ENCODE assay signal across 18 mouse cellular contexts in genomic region chr15:67795578-67795977, GRCm38 (mm10).
DNase-seq lines count a peak whose midpoint lies in the region; ATAC-seq and TF ChIP-seq lines count a peak whose summit lies in the region.
"Had no signal": no experiment of that assay in that cellular context is flagged by ENCODE, and none has a peak within 500 bp of the region (broad histone marks: within the 10 kb centered on the region; RNA-seq: fewer than 3 reads in every experiment).

No protein-coding gene starts in this region.

- WGBS in lung, embryonic 14.5 days, result 50% methylated on average over 2 of the region's 2 CpGs
- WGBS in lung, postnatal 0 days, result 54% methylated on average over 2 of the region's 2 CpGs

- H3K27me3 ChIP-seq in lung, embryonic 14.5 days (ENCODE audit: insufficient read depth, low read length), result no peaks in the 10 kb centered on the region
- H3K27me3 ChIP-seq in lung, postnatal 0 days (replicated peaks; ENCODE audit: insufficient read depth, low read length), result no peaks in the 10 kb centered on the region
- H3K27me3 ChIP-seq: CH12.LX had no signal

- H3K4me2 ChIP-seq in lung, embryonic 14.5 days, result no peak overlapping the region
- no peak overlapping the region for H3K4me2 ChIP-seq in lung, postnatal 0 days (replicated peaks; ENCODE audit: low read depth, low read length)

- ATAC-seq in lung, embryonic 14.5 days (ENCODE audit: insufficient read depth), result peak; percentile 62; the same call in 1 of the 2 replicates
- no peak for ATAC-seq in lung, postnatal 0 days
- ATAC-seq: activated CD4-positive, CD25-positive, alpha-beta regulatory T cell, adult 4 months; CD4-positive, CD25-positive, alpha-beta regulatory T cell, adult 4 months; Patski had no signal

- peak; percentile 70 for DNase-seq in lung, embryonic 14.5 days
- DNase-seq in lung, postnatal 0 days (ENCODE audit: low spot score), result no peak
- DNase-seq: adrenal gland, adult 2 months; adrenal gland, adult 8-10 months; adrenal gland, postnatal 10 days; adrenal gland, postnatal 14 days; adrenal gland, postnatal 25 days; adrenal gland, postnatal 36 days; B cell, adult 2 months; cerebellum, adult 11 months; cerebellum, adult 11-12 months; cerebellum, adult 18-20 months; cerebellum, adult 2 months had no signal

- TF ChIP-seq EP300 in lung, postnatal 0 days (IDR thresholded peaks at IDR 0.05), result no peak

- H3K9ac ChIP-seq in lung, embryonic 14.5 days, result no peak overlapping the region
- no peak overlapping the region for H3K9ac ChIP-seq in lung, postnatal 0 days (replicated peaks; ENCODE audit: low read depth)

- no peaks in the 10 kb centered on the region for H3K9me3 ChIP-seq in lung, embryonic 14.5 days (ENCODE audit: low read depth, low read length)
- no peaks in the 10 kb centered on the region for H3K9me3 ChIP-seq in lung, postnatal 0 days (ENCODE audit: low read length)
- H3K9me3 ChIP-seq: G1E had no signal

- no peaks in the 10 kb centered on the region for H3K4me1 ChIP-seq in lung, embryonic 14.5 days (ENCODE audit: insufficient read depth)
- no peaks in the 10 kb centered on the region for H3K4me1 ChIP-seq in lung, postnatal 0 days (ENCODE audit: insufficient read depth, low read depth, low read length)

- H3K4me3 ChIP-seq in lung, embryonic 14.5 days (ENCODE audit: low read depth, low read length), result no peak overlapping the region
- no peak overlapping the region for H3K4me3 ChIP-seq in lung, postnatal 0 days (ENCODE audit: low read depth, low read length)

- TF ChIP-seq CTCF in lung, embryonic 14.5 days (IDR thresholded peaks at IDR 0.05; ENCODE audit: low read depth), result no peak
- TF ChIP-seq CTCF in lung, postnatal 0 days (IDR thresholded peaks at IDR 0.05), result no peak

- H3K27ac ChIP-seq in lung, embryonic 14.5 days (ENCODE audit: low read depth), result no peak overlapping the region
- no peak overlapping the region for H3K27ac ChIP-seq in lung, postnatal 0 days (ENCODE audit: low read length)

- H3K36me3 ChIP-seq in lung, embryonic 14.5 days (ENCODE audit: insufficient read depth), result no peaks in the 10 kb centered on the region
- H3K36me3 ChIP-seq in lung, postnatal 0 days (ENCODE audit: insufficient read depth, low read length), result no peaks in the 10 kb centered on the region
- H3K36me3 ChIP-seq: G1E had no signal
